Mouse (Mus musculus) bone marrow macrophage, adult 2 months (primary cell): ENCODE data around the gene Nfib. TPM values are rescaled to one million over a fixed set of nuclear protein-coding genes. Genes with fewer than 3 reads are reported as not detected.

Source experiments
- H3K27ac ChIP-seq: 2 replicates; pipeline ENCODE4 v1.5.1; 2012; ENCODE audit warnings: low read depth, low read length; ENCODE audit not compliant: insufficient read depth
- H3K4me1 ChIP-seq: 2 replicates; pipeline ENCODE4 v1.6.1; 2012; ENCODE audit warnings: low read length; ENCODE audit not compliant: control insufficient read depth, insufficient read depth
- H3K4me3 ChIP-seq: 2 replicates; pipeline ENCODE4 v1.5.1; 2012; ENCODE audit warnings: mild to moderate bottlenecking, low read length, moderate library complexity; ENCODE audit not compliant: insufficient read depth
- CTCF ChIP-seq: IDR thresholded peaks from 2 replicates; pipeline ENCODE4 v1.5.1; 2012; ENCODE audit warnings: low read depth, mild to moderate bottlenecking, low read length, moderate library complexity
- POLR2A ChIP-seq: IDR thresholded peaks from 2 replicates; pipeline ENCODE4 v1.6.1; 2012; ENCODE audit warnings: mild to moderate bottlenecking, low read depth, low read length, borderline replicate concordance
- polyA plus RNA-seq: library from polyadenylated mRNA; stranded (reverse); fragments of >200 nt; gene quantifications from 2 replicates; pipeline ENCODE4 v1.2.4, GENCODE M21; 2012; ENCODE audit not compliant: missing spikeins, insufficient read depth, insufficient read length

Gene Nfib
- polyA plus RNA-seq, 1 experiment, result 0.56 TPM

DNA sequence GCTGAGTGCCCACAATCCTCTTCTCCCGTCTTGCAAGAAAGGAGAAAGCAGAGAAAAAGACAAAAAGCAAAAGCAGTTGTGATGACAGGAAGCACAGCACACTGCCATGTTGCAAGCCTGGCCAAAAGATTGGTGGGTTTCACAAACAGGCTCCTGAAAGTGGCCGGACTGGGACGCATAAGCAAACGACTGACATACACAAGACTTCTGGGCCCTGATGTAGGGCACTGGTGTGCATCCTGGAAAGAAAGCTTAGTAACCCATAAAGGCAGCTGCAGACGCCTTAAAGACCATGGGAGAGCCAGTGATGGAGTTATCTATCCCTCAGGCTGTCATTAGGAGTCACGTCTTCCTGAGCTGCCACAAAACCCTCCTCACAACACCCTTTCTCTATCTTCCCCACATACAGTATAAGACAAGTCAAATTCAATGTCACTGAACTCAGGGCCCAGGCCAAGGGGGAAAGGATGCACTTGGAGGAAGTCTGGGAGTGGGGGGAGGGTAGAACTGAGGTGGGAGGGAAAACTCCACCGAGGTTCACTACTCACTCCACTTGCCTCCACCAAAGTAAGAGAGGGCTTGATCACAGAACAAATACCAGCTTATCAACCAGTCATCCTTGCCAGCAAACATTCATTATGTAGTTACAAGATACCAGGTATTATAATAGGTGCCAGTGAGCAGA lies 6.2 kb upstream of the Nfib start:
- Histone ChIP-seq H3K27ac (no peak overlapping the region), H3K4me3 (no peak overlapping the region), H3K4me1 (no peaks in the 10 kb centered on the region)
- TF ChIP-seq CTCF (no peak), POLR2A (no peak)

DNA sequence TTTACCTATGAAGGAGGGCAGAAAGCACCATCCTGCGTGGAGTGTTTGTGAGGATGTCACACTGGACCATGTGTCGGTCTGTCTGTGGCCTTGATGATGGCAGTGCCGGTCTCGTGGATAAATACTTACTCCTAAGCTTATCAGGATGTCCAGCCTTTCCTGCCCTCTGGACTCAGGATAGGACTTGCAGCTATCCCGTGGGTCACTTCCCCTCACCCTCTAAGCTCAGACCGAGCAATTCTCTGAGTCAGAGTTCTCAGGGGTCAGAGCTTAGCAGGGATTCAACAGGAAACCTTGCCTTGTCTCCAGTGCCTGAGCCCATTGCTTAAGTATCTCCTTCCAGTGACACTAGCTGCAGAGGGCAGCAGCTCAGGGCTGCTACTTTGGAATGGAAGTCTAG lies 4.1 kb upstream of the Nfib start:
- Histone ChIP-seq H3K27ac (no peak overlapping the region), H3K4me1 (no peaks in the 10 kb centered on the region), H3K4me3 (no peak overlapping the region)
- TF ChIP-seq CTCF (no peak), POLR2A (no peak)

DNA sequence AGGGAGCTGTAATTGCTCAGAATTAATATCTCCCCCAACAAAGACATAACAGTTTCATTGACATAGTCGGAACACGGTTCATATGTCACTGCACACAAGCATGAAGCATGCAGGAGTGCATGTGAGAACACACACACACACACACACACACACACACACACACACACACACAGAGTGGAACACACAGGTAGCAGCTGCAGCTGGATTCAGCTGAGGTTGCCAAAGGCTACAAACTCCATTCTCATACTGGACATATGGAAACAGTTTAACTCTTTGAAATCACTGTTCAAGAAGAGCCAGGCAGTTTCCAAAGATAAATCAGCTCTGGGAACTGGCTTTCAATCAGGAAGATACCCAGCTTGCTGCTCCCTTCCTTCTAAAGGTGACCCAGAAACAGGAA lies 462 bp upstream of the Nfib start:
- no peaks in the 10 kb centered on the region for H3K4me1 ChIP-seq
- no peak overlapping the region for H3K27ac ChIP-seq
- no peak overlapping the region for H3K4me3 ChIP-seq
- TF ChIP-seq CTCF (no peak), POLR2A (no peak)

DNA sequence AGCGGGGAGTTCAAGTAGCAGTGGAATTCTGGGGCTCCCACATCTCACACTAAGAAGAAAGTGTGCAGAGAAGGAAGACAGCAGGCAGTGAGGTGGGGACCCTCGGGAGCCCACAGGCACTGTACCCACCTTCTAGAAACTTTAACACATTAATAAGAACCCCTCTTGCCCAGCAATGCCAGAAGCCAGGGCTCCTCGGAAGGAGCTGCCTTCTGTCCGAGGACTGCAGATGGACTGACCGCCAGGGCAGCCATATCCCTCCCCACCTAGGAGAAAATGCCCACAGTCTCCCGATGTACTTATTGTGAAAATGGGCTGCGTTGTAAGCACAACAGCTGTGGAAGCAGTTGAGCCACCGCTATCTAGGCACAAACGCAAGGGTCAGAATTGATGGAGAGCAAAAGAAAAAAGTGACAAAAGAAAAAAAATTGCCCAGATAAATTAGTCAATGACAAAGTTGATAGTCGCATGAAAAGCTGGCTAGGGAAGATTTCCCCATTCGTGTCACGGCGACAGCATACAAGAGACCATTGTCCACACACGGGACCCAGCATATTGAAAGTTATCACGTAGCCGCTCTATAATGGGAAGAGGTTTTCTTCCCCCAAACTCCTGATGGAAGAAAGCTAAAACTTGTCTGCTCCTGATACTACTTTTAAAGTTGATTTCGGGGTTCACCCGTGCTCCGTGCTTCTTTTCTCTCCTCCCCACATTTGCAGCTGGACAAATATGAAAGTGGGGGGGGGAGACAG lies 1.3 kb downstream of the Nfib start:
- TF ChIP-seq CTCF (no peak), POLR2A (no peak)
- H3K27ac ChIP-seq, result no peak overlapping the region
- H3K4me1 ChIP-seq, result no peaks in the 10 kb centered on the region
- H3K4me3 ChIP-seq, result no peak overlapping the region

DNA sequence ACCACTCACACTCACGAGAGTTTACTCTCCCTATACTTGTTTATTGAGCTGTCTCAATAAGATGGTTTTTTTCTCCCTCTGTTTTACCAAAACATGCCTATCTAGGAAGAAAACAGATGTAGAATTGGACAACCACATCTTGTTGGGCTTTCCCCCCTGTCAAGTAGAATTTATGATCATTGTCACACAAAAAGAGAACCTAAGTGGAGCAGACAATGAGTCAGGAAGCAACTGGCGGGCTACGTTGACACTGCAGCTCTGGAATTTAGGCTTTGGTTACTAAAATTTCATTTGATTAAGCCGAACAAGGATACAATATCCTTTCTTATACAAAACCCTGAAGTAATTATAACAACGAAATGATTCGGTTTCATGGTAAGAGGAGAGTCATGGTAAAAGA lies 2.7 kb downstream of the Nfib start:
- TF ChIP-seq CTCF, result no peak
- TF ChIP-seq POLR2A, result no peak
- Histone ChIP-seq H3K4me3 (no peak overlapping the region), H3K4me1 (no peaks in the 10 kb centered on the region), H3K27ac (no peak overlapping the region)

DNA sequence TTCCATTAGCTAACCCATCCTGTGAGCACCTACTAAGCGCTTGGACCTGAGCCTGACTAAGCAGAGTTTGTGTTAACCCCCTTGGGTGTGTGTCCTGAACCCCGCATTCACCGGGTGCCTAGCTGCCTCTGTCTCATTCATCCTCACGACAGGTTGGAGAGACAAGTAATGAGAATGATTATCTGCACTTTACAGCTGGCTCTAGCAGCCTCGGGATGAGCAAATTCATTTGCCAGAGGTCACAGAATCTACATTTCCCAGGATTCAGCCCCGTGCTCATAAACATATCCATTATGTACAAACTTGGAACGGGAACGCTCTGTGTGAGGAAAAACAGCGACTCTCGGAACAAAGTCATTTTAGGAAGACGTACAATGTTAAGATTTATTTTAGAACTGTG lies 6.0 kb downstream of the Nfib start:
- H3K4me1 ChIP-seq, result no peaks in the 10 kb centered on the region

DNA sequence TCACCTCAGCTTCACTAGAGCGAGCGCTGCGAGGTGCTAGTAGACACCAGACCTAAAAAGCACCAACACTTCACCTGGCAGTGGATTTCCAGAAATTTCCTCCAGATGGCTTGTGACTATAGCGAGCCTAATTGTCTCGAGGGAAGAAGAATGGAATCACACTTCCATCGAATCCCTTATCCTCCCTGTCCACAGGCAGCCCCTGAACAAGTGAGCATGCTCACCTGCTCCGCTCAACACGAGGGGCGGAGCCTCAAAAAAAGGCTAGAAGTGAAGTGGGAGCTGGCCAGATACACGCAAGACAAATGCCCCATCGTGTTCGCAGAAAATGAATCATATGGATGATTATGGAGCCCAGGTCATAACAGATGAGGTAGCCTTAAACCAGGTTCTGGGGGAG lies 6.9 kb downstream of the Nfib start:
- no peaks in the 10 kb centered on the region for H3K4me1 ChIP-seq
- H3K27ac ChIP-seq, result no peak overlapping the region
- H3K4me3 ChIP-seq, result no peak overlapping the region
- TF ChIP-seq POLR2A (no peak), CTCF (no peak)

More for the DNA sequence above, 6.0 kb downstream of the Nfib start:
- no peak for TF ChIP-seq CTCF
- no peak for TF ChIP-seq POLR2A
- H3K27ac ChIP-seq, result no peak overlapping the region
- no peak overlapping the region for H3K4me3 ChIP-seq

DNA sequence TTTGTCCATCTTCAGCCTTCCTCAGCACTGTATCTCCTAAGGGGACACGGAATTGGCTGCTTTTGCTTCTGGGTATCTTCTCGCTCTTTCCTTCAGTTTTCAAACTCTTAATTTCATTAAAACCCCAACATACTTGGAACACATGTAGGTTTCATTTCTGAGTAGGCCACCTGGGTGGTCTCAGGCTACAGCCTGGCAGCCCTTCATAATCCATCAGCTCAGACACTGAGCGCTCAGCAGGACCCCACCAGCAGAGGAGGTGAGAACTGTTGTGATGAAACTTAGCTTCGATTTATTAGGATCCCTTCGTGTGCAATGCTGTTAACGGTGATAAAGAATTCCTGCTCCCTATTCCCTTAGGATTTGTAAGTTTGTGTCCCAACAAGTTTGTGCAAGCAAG lies 8.4 kb downstream of the Nfib start:
- Histone ChIP-seq H3K4me3 (no peak overlapping the region), H3K4me1 (no peaks in the 10 kb centered on the region), H3K27ac (no peak overlapping the region)
- TF ChIP-seq POLR2A, result no peak
- no peak for TF ChIP-seq CTCF

DNA sequence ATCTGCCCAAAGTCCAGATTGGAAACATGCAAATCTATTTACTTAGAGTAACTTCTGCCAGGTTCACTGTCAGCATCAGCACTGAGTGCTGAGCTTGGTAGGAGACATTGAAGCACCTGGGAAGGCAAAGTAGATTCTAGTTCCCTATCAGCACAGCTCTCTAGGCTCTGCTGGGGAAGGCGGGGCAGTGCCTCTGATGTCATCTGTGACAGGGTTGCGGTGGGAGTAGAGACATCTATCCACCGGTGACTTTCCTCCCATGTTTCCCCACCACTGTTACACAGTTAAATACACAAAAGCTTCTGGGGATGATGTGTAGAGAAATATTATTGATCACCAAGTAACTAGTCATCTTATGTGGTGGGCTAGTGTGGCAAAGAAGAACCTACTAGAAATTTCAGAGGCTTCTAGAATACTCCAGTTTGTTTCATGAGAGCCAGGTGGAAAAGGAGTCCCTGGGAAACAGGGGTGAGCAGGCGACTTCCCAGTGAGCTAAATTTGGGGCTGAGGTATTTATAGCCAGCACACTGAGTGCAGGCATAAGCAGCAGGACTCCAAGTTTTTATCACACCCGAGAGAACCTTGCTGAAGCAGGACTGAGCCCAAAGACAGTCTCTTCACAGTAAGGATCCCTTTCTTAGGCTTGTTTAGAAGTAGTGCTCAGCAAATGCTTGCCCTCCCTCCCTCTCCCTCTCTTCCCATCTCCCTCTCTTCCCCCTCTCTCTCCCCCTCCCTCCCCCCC lies 9.6 kb downstream of the Nfib start:
- TF ChIP-seq POLR2A (no peak), CTCF (no peak)
- H3K4me1 ChIP-seq, result no peaks in the 10 kb centered on the region
- no peak overlapping the region for H3K4me3 ChIP-seq
- no peak overlapping the region for H3K27ac ChIP-seq

DNA sequence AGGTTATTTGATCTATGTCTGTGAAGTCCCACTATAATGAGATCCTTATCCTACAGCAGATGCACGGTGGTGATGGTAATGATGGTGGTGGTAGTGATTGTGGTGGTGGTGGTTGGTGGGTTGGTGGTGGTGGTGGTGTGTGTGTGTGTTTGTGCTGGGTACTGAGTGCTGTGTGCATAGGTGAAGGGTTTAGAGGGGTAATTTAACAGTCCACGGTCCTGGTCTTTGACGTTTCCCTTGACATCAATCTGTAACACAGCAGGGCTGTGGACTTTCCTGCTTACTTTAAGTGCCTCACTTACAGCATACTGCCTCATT lies 13.6 kb downstream of the Nfib start:
- Histone ChIP-seq H3K4me1 (no peaks in the 10 kb centered on the region), H3K4me3 (no peak overlapping the region), H3K27ac (no peak overlapping the region)
- TF ChIP-seq POLR2A, result no peak
- TF ChIP-seq CTCF, result no peak
